Mouse (Mus musculus): Measurements from ENCODE around the gene Gm20826. TPM values are rescaled to one million over a fixed set of nuclear protein-coding genes. Genes with fewer than 3 reads are reported as not detected.
"Not testable (repeated sequence)": the region's sequence is repeated elsewhere in the genome, so short reads cannot be mapped to it uniquely, and the experiment has no call there.

Gm20826 gene
- not detected in 2 replicates for total RNA-seq (2017)

- not testable (repeated sequence) for ATAC-seq (ENCODE audit: extremely low read depth, insufficient number of reproducible peaks, low FRiP score, poor library complexity, severe bottlenecking)
These were observed at the start of gene Gm20826 for GRCm38 (mm10) chrY:7638389-7638788. TSS of gene Gm20826 (minus strand) at chrY:7638489.

Other genes with a start within 250 kb of the Gm20826 start
- not detected in 2 replicates for gene Gm21788, start 233.5 kb downstream of the Gm20826 start, total RNA-seq (2017)
- not detected in 2 replicates for gene Gm28576, start 84.5 kb upstream of the Gm20826 start, total RNA-seq (2017)